Mouse (Mus musculus): ENCODE results near the gene Msrb3.

GRCm38 (mm10) chr10:120734364-120734763 is 164.5 kb downstream of the Msrb3 start:
- TF ChIP-seq CTCF (IDR thresholded peaks at IDR 0.05) (no peak), EP300 (IDR thresholded peaks at IDR 0.05) (no peak)

All from lung, postnatal 0 days (tissue).